Mouse (Mus musculus): ENCODE measurements around the gene Phf21a. TPM values are rescaled to one million over a fixed set of nuclear protein-coding genes. Genes with fewer than 3 reads are reported as not detected.
A peak's percentile ranks its signal among the peaks of the same experiment; 100 is the strongest.

Phf21a gene
- polyA plus RNA-seq, 1 experiment from 2014 or later = 17.9 TPM

- Histone ChIP-seq H3K9me3 (ENCODE audit: control insufficient read depth, low read length) (no peaks in the 10 kb centered on the region), H3K27me3 (replicated peaks; ENCODE audit: control insufficient read depth, insufficient read depth, low read length) (no peaks in the 10 kb centered on the region), H3K9ac (ENCODE audit: low read depth, low read length) (no peak overlapping the region), H3K36me3 (ENCODE audit: control insufficient read depth, insufficient read depth, low read length) (no peaks in the 10 kb centered on the region), H3K4me1 (ENCODE audit: control insufficient read depth, insufficient read depth, low read length) (no peaks in the 10 kb centered on the region), H3K27ac (ENCODE audit: low read length) (no peak overlapping the region), H3K4me3 (ENCODE audit: low read length) (no peak overlapping the region), H3K4me2 (ENCODE audit: low read depth, low read length) (no peak overlapping the region)
- WGBS = 77% methylated on average over 3 of the region's 3 CpGs
- ATAC-seq = no peak
Observed at GRCm38 (mm10) chr2:92277787-92278186, 184.9 kb downstream of the Phf21a start.

GRCm38 (mm10) chr2:92278663-92279062 is 185.7 kb downstream of the Phf21a start:
- Histone ChIP-seq H3K36me3 (ENCODE audit: control insufficient read depth, insufficient read depth, low read length) (no peaks in the 10 kb centered on the region), H3K9ac (ENCODE audit: low read depth, low read length) (no peak overlapping the region), H3K9me3 (ENCODE audit: control insufficient read depth, low read length) (no peaks in the 10 kb centered on the region), H3K4me2 (ENCODE audit: low read depth, low read length) (no peak overlapping the region), H3K27ac (ENCODE audit: low read length) (no peak overlapping the region), H3K4me3 (ENCODE audit: low read length) (no peak overlapping the region), H3K27me3 (replicated peaks; ENCODE audit: control insufficient read depth, insufficient read depth, low read length) (no peaks in the 10 kb centered on the region), H3K4me1 (ENCODE audit: control insufficient read depth, insufficient read depth, low read length) (no peaks in the 10 kb centered on the region)
- 89% methylated on average over 7 of the region's 7 CpGs for WGBS
- ATAC-seq = no peak

- no peak overlapping the region for H3K27ac ChIP-seq (ENCODE audit: low read length)
- no peaks in the 10 kb centered on the region for H3K36me3 ChIP-seq (ENCODE audit: control insufficient read depth, insufficient read depth, low read length)
- no peak for ATAC-seq
- no peaks in the 10 kb centered on the region for H3K9me3 ChIP-seq (ENCODE audit: control insufficient read depth, low read length)
- no peak overlapping the region for H3K4me2 ChIP-seq (ENCODE audit: low read depth, low read length)
- H3K4me1 ChIP-seq (ENCODE audit: control insufficient read depth, insufficient read depth, low read length) = no peaks in the 10 kb centered on the region
- no peak overlapping the region for H3K4me3 ChIP-seq (ENCODE audit: low read length)
- no peaks in the 10 kb centered on the region for H3K27me3 ChIP-seq (replicated peaks; ENCODE audit: control insufficient read depth, insufficient read depth, low read length)
- no peak overlapping the region for H3K9ac ChIP-seq (ENCODE audit: low read depth, low read length)
- 80% methylated on average over 6 of the region's 6 CpGs for WGBS
Observed at GRCm38 (mm10) chr2:92279398-92279797, 186.5 kb downstream of the Phf21a start.

GRCm38 (mm10) chr2:92285597-92285996 is 192.7 kb downstream of the Phf21a start:
- 57% methylated on average over 5 of the region's 5 CpGs for WGBS
- Histone ChIP-seq H3K4me1 (ENCODE audit: control insufficient read depth, insufficient read depth, low read length) (no peaks in the 10 kb centered on the region), H3K4me3 (ENCODE audit: low read length) (no peak overlapping the region), H3K9ac (ENCODE audit: low read depth, low read length) (no peak overlapping the region), H3K27ac (ENCODE audit: low read length) (no peak overlapping the region), H3K9me3 (ENCODE audit: control insufficient read depth, low read length) (no peaks in the 10 kb centered on the region), H3K36me3 (ENCODE audit: control insufficient read depth, insufficient read depth, low read length) (no peaks in the 10 kb centered on the region), H3K4me2 (ENCODE audit: low read depth, low read length) (no peak overlapping the region), H3K27me3 (replicated peaks; ENCODE audit: control insufficient read depth, insufficient read depth, low read length) (no peaks in the 10 kb centered on the region)
- ATAC-seq = no peak

- no peaks in the 10 kb centered on the region for H3K27me3 ChIP-seq (replicated peaks; ENCODE audit: control insufficient read depth, insufficient read depth, low read length)
- ATAC-seq = no peak
- H3K9me3 ChIP-seq (ENCODE audit: control insufficient read depth, low read length) = no peaks in the 10 kb centered on the region
- H3K4me1 ChIP-seq (ENCODE audit: control insufficient read depth, insufficient read depth, low read length) = no peaks in the 10 kb centered on the region
- no peak overlapping the region for H3K27ac ChIP-seq (ENCODE audit: low read length)
- no peaks in the 10 kb centered on the region for H3K36me3 ChIP-seq (ENCODE audit: control insufficient read depth, insufficient read depth, low read length)
- H3K9ac ChIP-seq (ENCODE audit: low read depth, low read length) = no peak overlapping the region
- no peak overlapping the region for H3K4me3 ChIP-seq (ENCODE audit: low read length)
- no peak overlapping the region for H3K4me2 ChIP-seq (ENCODE audit: low read depth, low read length)
- 65% methylated on average over 3 of the region's 3 CpGs for WGBS
Observed at GRCm38 (mm10) chr2:92289335-92289734, 196.4 kb downstream of the Phf21a start.

GRCm38 (mm10) chr2:92291526-92291925 is 198.6 kb downstream of the Phf21a start:
- no peak for ATAC-seq

GRCm38 (mm10) chr2:92296402-92296801 is 203.5 kb downstream of the Phf21a start:
- Histone ChIP-seq H3K36me3 (ENCODE audit: control insufficient read depth, insufficient read depth, low read length) (no peaks in the 10 kb centered on the region), H3K4me2 (ENCODE audit: low read depth, low read length) (no peak overlapping the region), H3K9ac (ENCODE audit: low read depth, low read length) (no peak overlapping the region), H3K4me3 (ENCODE audit: low read length) (no peak overlapping the region), H3K27me3 (replicated peaks; ENCODE audit: control insufficient read depth, insufficient read depth, low read length) (no peaks in the 10 kb centered on the region), H3K4me1 (ENCODE audit: control insufficient read depth, insufficient read depth, low read length) (no peaks in the 10 kb centered on the region), H3K27ac (ENCODE audit: low read length) (no peak overlapping the region), H3K9me3 (ENCODE audit: control insufficient read depth, low read length) (no peaks in the 10 kb centered on the region)
- 6% methylated on average over 6 of the region's 6 CpGs for WGBS
- ATAC-seq = peak; percentile 56

More at GRCm38 (mm10) chr2:92291526-92291925, 198.6 kb downstream of the Phf21a start:
- H3K36me3 ChIP-seq (ENCODE audit: control insufficient read depth, insufficient read depth, low read length) = no peaks in the 10 kb centered on the region
- 89% methylated on average over 3 of the region's 3 CpGs for WGBS
- H3K27ac ChIP-seq (ENCODE audit: low read length) = no peak overlapping the region
- H3K4me2 ChIP-seq (ENCODE audit: low read depth, low read length) = no peak overlapping the region
- no peak overlapping the region for H3K9ac ChIP-seq (ENCODE audit: low read depth, low read length)
- H3K27me3 ChIP-seq (replicated peaks; ENCODE audit: control insufficient read depth, insufficient read depth, low read length) = no peaks in the 10 kb centered on the region
- H3K9me3 ChIP-seq (ENCODE audit: control insufficient read depth, low read length) = no peaks in the 10 kb centered on the region
- no peaks in the 10 kb centered on the region for H3K4me1 ChIP-seq (ENCODE audit: control insufficient read depth, insufficient read depth, low read length)
- H3K4me3 ChIP-seq (ENCODE audit: low read length) = no peak overlapping the region

GRCm38 (mm10) chr2:92299896-92300295 is 207.0 kb downstream of the Phf21a start:
- H3K4me2 ChIP-seq (ENCODE audit: low read depth, low read length) = no peak overlapping the region
- H3K36me3 ChIP-seq (ENCODE audit: control insufficient read depth, insufficient read depth, low read length) = no peaks in the 10 kb centered on the region

GRCm38 (mm10) chr2:92301849-92302607 is 209.1 kb downstream of the Phf21a start:
- H3K4me2 ChIP-seq (ENCODE audit: low read depth, low read length) = no peak overlapping the region
- no peaks in the 10 kb centered on the region for H3K4me1 ChIP-seq (ENCODE audit: control insufficient read depth, insufficient read depth, low read length)
- 67% methylated on average over 5 of the region's 5 CpGs for WGBS
- no peaks in the 10 kb centered on the region for H3K36me3 ChIP-seq (ENCODE audit: control insufficient read depth, insufficient read depth, low read length)
- no peak overlapping the region for H3K4me3 ChIP-seq (ENCODE audit: low read length)
- no peak overlapping the region for H3K27ac ChIP-seq (ENCODE audit: low read length)
- no peaks in the 10 kb centered on the region for H3K9me3 ChIP-seq (ENCODE audit: control insufficient read depth, low read length)
- no peaks in the 10 kb centered on the region for H3K27me3 ChIP-seq (replicated peaks; ENCODE audit: control insufficient read depth, insufficient read depth, low read length)
- ATAC-seq = no peak
- H3K9ac ChIP-seq (ENCODE audit: low read depth, low read length) = no peak overlapping the region

More at GRCm38 (mm10) chr2:92299896-92300295, 207.0 kb downstream of the Phf21a start:
- H3K27me3 ChIP-seq (replicated peaks; ENCODE audit: control insufficient read depth, insufficient read depth, low read length) = no peaks in the 10 kb centered on the region
- no peaks in the 10 kb centered on the region for H3K4me1 ChIP-seq (ENCODE audit: control insufficient read depth, insufficient read depth, low read length)
- H3K4me3 ChIP-seq (ENCODE audit: low read length) = no peak overlapping the region
- no peak for ATAC-seq
- no peak overlapping the region for H3K27ac ChIP-seq (ENCODE audit: low read length)
- H3K9me3 ChIP-seq (ENCODE audit: control insufficient read depth, low read length) = no peaks in the 10 kb centered on the region
- WGBS = 74% methylated on average over 10 of the region's 10 CpGs
- no peak overlapping the region for H3K9ac ChIP-seq (ENCODE audit: low read depth, low read length)

- Histone ChIP-seq H3K27ac (ENCODE audit: low read length) (no peak overlapping the region), H3K4me3 (ENCODE audit: low read length) (no peak overlapping the region), H3K4me2 (ENCODE audit: low read depth, low read length) (no peak overlapping the region), H3K27me3 (replicated peaks; ENCODE audit: control insufficient read depth, insufficient read depth, low read length) (no peaks in the 10 kb centered on the region), H3K4me1 (ENCODE audit: control insufficient read depth, insufficient read depth, low read length) (no peaks in the 10 kb centered on the region), H3K36me3 (ENCODE audit: control insufficient read depth, insufficient read depth, low read length) (no peaks in the 10 kb centered on the region), H3K9me3 (ENCODE audit: control insufficient read depth, low read length) (0 out of 2 replicates have a peak, but pooled peaks cover 4% of the 10 kb centered on the region), H3K9ac (ENCODE audit: low read depth, low read length) (no peak overlapping the region)
- ATAC-seq = no peak
- 89% methylated on average over 4 of the region's 4 CpGs for WGBS
Observed at GRCm38 (mm10) chr2:92312542-92312941, 219.6 kb downstream of the Phf21a start.

Data from intestine, embryonic 16.5 days (tissue).